Mouse (Mus musculus) megakaryocyte, embryonic 14.5 days (primary cell): ENCODE measurements around the gene A630001G21Rik.

Experiments used
- FLI1 ChIP-seq: IDR thresholded peaks from 2 replicates; pipeline ENCODE4 v1.6.1; 2012; ENCODE audit warnings: low read length, inconsistent platforms, mixed read lengths
- GATA1 ChIP-seq: IDR thresholded peaks from 3 replicates; pipeline ENCODE4 v1.6.1; 2012; ENCODE audit warnings: mixed read lengths, low read length, inconsistent platforms, borderline replicate concordance

DNA sequence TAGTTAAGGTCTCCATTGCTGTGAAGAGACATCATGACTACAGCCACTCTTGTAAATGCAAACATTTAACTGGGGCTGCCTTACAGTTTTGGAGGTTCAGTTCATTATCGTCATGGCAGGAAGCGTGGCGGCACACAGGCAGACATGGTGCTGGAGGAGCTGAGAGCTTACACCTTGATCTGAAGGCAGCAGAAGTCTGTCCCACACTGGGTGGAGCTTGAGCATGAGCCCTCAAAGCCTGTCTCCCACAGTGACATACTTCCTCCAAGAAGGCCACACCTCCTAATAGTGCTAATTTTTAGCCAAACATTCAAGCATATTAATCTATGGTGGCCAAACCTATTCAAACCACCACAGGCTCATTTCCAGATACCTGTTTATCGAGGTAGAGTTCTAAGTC lies at the start of gene A630001G21Rik:
- TF ChIP-seq GATA1 (no peak), FLI1 (no peak)
